Mouse (Mus musculus) heart, embryonic 11.5 days (tissue): ENCODE results near the gene Prpf3. TPM values are rescaled to one million over a fixed set of nuclear protein-coding genes. Genes with fewer than 3 reads are reported as not detected.
"Not testable (repeated sequence)": the region's sequence is repeated elsewhere in the genome, so short reads cannot be mapped to it uniquely, and the experiment has no call there.

ENCODE experiments used
- ATAC-seq: fragments of 200-750 bp; cut with Nextera tagmentation; replicated peaks from 2 replicates; pipeline ENCODE4 v1.8.0; 2017; ENCODE audit warnings: moderate library complexity; ENCODE audit not compliant: insufficient number of reproducible peaks, low FRiP score, low TSS enrichment
- H3K27ac ChIP-seq: fragments of 300-500 bp; sonication (generic); 2 replicates; pipeline ENCODE4 v1.5.1; 2014; ENCODE audit warnings: mild to moderate bottlenecking, low read depth, low read length
- H3K27me3 ChIP-seq: fragments of 300-500 bp; sonication (generic); 2 replicates; pipeline ENCODE4 v1.6.1; 2014; ENCODE audit warnings: mild to moderate bottlenecking, low read length, mixed read lengths; ENCODE audit not compliant: control insufficient read depth, insufficient read depth
- H3K36me3 ChIP-seq: fragments of 300-500 bp; sonication (generic); 2 replicates; pipeline ENCODE4 v1.6.1; 2014; ENCODE audit warnings: mild to moderate bottlenecking, low read length, moderate library complexity, mixed read lengths; ENCODE audit not compliant: control insufficient read depth, insufficient read depth
- H3K4me1 ChIP-seq: fragments of 300-500 bp; sonication (generic); 2 replicates; pipeline ENCODE4 v1.6.1; 2014; ENCODE audit warnings: low read length; ENCODE audit not compliant: control insufficient read depth, insufficient read depth
- H3K4me2 ChIP-seq: fragments of 300-500 bp; sonication (generic); 2 replicates; pipeline ENCODE4 v1.6.1; 2014; ENCODE audit warnings: mild to moderate bottlenecking, moderate library complexity
- H3K4me3 ChIP-seq: fragments of 300-500 bp; sonication (generic); 2 replicates; pipeline ENCODE4 v1.5.1; 2014; ENCODE audit warnings: low read depth, low read length
- H3K9ac ChIP-seq: fragments of 300-500 bp; sonication (generic); 2 replicates; pipeline ENCODE4 v1.6.1; 2014; ENCODE audit warnings: mild to moderate bottlenecking, low read depth, low read length, moderate library complexity
- H3K9me3 ChIP-seq: fragments of 300-500 bp; sonication (generic); replicated peaks from 2 replicates; pipeline ENCODE4 v1.6.1; 2016; ENCODE audit warnings: low read length; ENCODE audit not compliant: control insufficient read depth
- WGBS: fragments of 180-500 bp; shearing (Covaris S2); extraction: QIAGEN DNeasy Blood & Tissue Kit; methylation state at CpG from one replicate; pipeline ENCODE4 v1.1.7; 2014; ENCODE audit not compliant: insufficient replicate concordance; 5-methylcytosine and 5-hydroxymethylcytosine counted together
- polyA plus RNA-seq: library from polyadenylated mRNA; unstranded; fragments of >200 nt; fragmentation: Nextera tagmentation; extraction: Ambion mirVana; gene quantifications from 2 replicates; pipeline ENCODE4 v1.2.1, GENCODE M21; 2014

Prpf3 gene
- polyA plus RNA-seq, 1 experiment from 2014 or later, result 40.6 TPM

- no peak overlapping the region for H3K9ac ChIP-seq
- H3K27me3 ChIP-seq, result no peaks in the 10 kb centered on the region
- no peak for ATAC-seq
- H3K36me3 ChIP-seq, result peaks cover 19% of the 10 kb centered on the region
- H3K9me3 ChIP-seq, result no peaks in the 10 kb centered on the region
- peaks cover 4% of the 10 kb centered on the region for H3K4me1 ChIP-seq
- H3K4me2 ChIP-seq, result no peak overlapping the region
- 85% methylated on average over 5 of the region's 5 CpGs for WGBS
- H3K27ac ChIP-seq, result no peak overlapping the region
- H3K4me3 ChIP-seq, result no peak overlapping the region
Measured at GRCm38 (mm10) chr3:95866071-95866470, 10.4 kb upstream of the Prpf3 start.

GRCm38 (mm10) chr3:95865571-95865970 is 9.9 kb upstream of the Prpf3 start:
- H3K36me3 ChIP-seq, result peaks cover 19% of the 10 kb centered on the region
- WGBS, result 84% methylated on average over 20 of the region's 20 CpGs

GRCm38 (mm10) chr3:95865050-95865449 is 9.4 kb upstream of the Prpf3 start:
- ATAC-seq, result no peak
- Histone ChIP-seq H3K9ac (no peak overlapping the region), H3K27ac (no peak overlapping the region), H3K27me3 (no peaks in the 10 kb centered on the region), H3K9me3 (no peaks in the 10 kb centered on the region), H3K4me2 (no peak overlapping the region), H3K36me3 (peaks cover 19% of the 10 kb centered on the region), H3K4me1 (no peaks in the 10 kb centered on the region), H3K4me3 (no peak overlapping the region)
- WGBS, result 84% methylated on average over 5 of the region's 5 CpGs

More at GRCm38 (mm10) chr3:95865571-95865970, 9.9 kb upstream of the Prpf3 start:
- Histone ChIP-seq H3K27me3 (no peaks in the 10 kb centered on the region), H3K9ac (no peak overlapping the region), H3K4me1 (peaks cover under 1% of the 10 kb centered on the region), H3K27ac (no peak overlapping the region), H3K4me2 (no peak overlapping the region), H3K4me3 (no peak overlapping the region), H3K9me3 (no peaks in the 10 kb centered on the region)
- ATAC-seq, result no peak

- Histone ChIP-seq H3K27ac (no peak overlapping the region), H3K4me1 (no peaks in the 10 kb centered on the region), H3K9me3 (no peaks in the 10 kb centered on the region), H3K4me2 (no peak overlapping the region), H3K4me3 (no peak overlapping the region), H3K36me3 (peaks cover 13% of the 10 kb centered on the region; the same call in 1 of the 2 replicates), H3K9ac (no peak overlapping the region), H3K27me3 (no peaks in the 10 kb centered on the region)
- WGBS, result 62% methylated on average over 7 of the region's 7 CpGs
- no peak for ATAC-seq
Measured at GRCm38 (mm10) chr3:95863578-95863977, 7.9 kb upstream of the Prpf3 start.

DNA sequence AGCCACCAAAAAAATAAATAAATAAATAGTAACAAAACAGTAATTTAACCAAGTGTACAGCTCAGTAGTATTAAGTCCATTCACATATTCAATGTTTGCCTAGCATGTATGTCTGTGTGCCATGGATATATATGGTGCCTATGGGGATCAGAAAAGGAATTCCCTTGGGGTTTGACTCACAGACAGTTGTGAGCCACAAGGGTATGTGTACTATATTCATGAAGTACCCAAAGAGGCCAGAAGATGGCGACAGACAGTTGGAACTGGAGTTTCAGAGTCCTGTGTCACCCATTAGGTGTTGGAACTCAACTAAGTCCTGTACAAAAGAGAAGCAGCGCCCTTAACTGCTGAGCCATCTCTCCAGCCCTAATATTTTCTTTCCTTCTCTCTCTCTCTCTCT is 6.1 kb upstream of the Prpf3 start:
- Histone ChIP-seq H3K27me3 (no peaks in the 10 kb centered on the region), H3K4me1 (no peaks in the 10 kb centered on the region), H3K9ac (no peak overlapping the region), H3K27ac (no peak overlapping the region), H3K9me3 (no peaks in the 10 kb centered on the region), H3K36me3 (peaks cover 8% of the 10 kb centered on the region; the same call in 1 of the 2 replicates), H3K4me3 (no peak overlapping the region), H3K4me2 (no peak overlapping the region)
- ATAC-seq, result no peak
- WGBS, result 43% methylated on average over 2 of the region's 2 CpGs

GRCm38 (mm10) chr3:95861216-95861615 is 5.5 kb upstream of the Prpf3 start:
- Histone ChIP-seq H3K27me3 (no peaks in the 10 kb centered on the region), H3K4me3 (no peak overlapping the region), H3K9ac (no peak overlapping the region), H3K27ac (no peak overlapping the region), H3K4me1 (no peaks in the 10 kb centered on the region), H3K4me2 (no peak overlapping the region), H3K36me3 (peaks cover 8% of the 10 kb centered on the region; the same call in 1 of the 2 replicates), H3K9me3 (no peaks in the 10 kb centered on the region)
- ATAC-seq, result no peak
- WGBS, result 69% methylated on average over 10 of the region's 10 CpGs

GRCm38 (mm10) chr3:95860323-95860722 is 4.6 kb upstream of the Prpf3 start:
- Histone ChIP-seq H3K9me3 (no peaks in the 10 kb centered on the region), H3K4me1 (no peaks in the 10 kb centered on the region), H3K4me2 (no peak overlapping the region), H3K36me3 (peaks cover 8% of the 10 kb centered on the region; the same call in 1 of the 2 replicates), H3K27me3 (no peaks in the 10 kb centered on the region), H3K27ac (no peak overlapping the region), H3K9ac (no peak overlapping the region), H3K4me3 (no peak overlapping the region)
- 80% methylated on average over 3 of the region's 3 CpGs for WGBS
- ATAC-seq, result no peak

DNA sequence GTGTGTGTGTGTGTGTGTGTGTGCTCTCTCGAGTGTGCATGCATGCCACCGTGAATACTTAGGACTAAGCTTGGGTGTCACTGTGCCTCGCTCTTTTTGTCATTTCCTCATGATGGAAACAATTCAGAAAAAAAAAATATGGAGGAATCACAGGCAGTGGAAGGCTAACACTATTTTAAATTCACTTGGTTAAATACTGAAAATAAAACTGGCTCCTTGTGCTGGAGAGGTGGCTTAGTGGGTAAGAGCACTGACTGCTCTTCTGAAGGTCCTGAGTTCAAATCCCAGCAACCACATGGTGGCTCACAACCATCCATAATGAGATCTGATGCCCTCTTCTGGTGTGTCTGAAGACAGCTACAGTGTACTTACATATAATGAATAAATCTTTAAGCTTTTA is 2.6 kb upstream of the Prpf3 start:
- not testable (repeated sequence) for H3K9me3 ChIP-seq, H3K36me3 ChIP-seq, H3K4me1 ChIP-seq, H3K27ac ChIP-seq, H3K4me3 ChIP-seq, H3K27me3 ChIP-seq, ATAC-seq, H3K9ac ChIP-seq, H3K4me2 ChIP-seq
- WGBS, result 76% methylated on average over 3 of the region's 3 CpGs

DNA sequence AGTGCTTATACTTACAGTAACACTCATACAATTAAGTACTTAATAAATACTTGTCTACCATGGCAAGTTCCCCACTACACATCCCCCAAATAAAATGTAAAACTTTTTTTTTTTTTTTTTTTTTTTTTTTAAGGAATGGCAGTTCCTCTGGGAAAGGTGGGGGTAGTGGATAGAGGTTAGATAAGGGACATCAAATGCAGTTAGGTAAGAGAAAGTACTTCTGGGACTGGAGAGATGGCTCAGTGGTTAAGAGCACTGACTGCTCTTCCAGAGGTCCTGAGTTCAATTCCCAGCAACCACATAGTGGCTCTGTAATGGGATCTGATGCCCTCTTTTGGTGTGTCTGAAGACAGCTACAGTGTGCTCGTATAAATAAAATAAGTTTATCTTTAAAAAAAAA is 1.4 kb upstream of the Prpf3 start:
- H3K27me3 ChIP-seq, H3K4me1 ChIP-seq, H3K27ac ChIP-seq, H3K4me3 ChIP-seq, H3K4me2 ChIP-seq, H3K9me3 ChIP-seq, ATAC-seq, H3K9ac ChIP-seq: not testable (repeated sequence)
- WGBS, result 86% methylated on average over 1 of the region's 1 CpGs
- H3K36me3 ChIP-seq, result peaks cover 10% of the 10 kb centered on the region
